Mouse (Mus musculus): ENCODE results near the gene Cmbl.

DNA sequence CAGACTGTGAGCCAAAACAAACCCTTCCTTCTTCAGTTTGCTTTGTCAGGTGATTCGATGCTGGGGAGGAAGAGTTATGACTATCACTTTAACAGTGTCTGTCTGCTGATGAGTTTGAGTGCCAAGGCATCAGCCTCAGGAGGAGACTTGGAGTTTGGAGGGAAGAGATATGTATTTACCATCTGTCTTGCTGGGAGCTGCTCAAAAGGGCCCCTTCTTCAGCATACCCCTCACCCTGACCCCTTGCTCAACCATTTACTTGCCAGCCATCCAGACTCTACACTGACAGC lies 24.7 kb upstream of the Cmbl start:
- TF ChIP-seq CTCF (IDR thresholded peaks at IDR 0.05; ENCODE audit: borderline replicate concordance, insufficient read depth, low read depth, low read length) (no peak), POLR2A (IDR thresholded peaks at IDR 0.05; ENCODE audit: borderline replicate concordance, insufficient read depth, low read length) (no peak)

Measured in cerebellum, adult 2 months (tissue).